Mouse (Mus musculus) right cerebral cortex, postnatal 4 days (tissue): ENCODE results near the gene Miga2.
A peak's percentile ranks its signal among the peaks of the same experiment; 100 is the strongest.

Source experiments
- DNase-seq: peaks from one replicate; pipeline ENCODE4 v3.0.0-alpha.2; 2022

The Miga2 gene

GRCm38 (mm10) chr2:30358533-30359531 lies 5.2 kb upstream of the Miga2 start, which contains the start of gene Sh3glb2:
TSS of gene Sh3glb2 (minus strand) at chr2:30359337.
- DNase-seq = peak; percentile 88

GRCm38 (mm10) chr2:30360626-30361025 lies 3.4 kb upstream of the Miga2 start:
- DNase-seq = no peak

- DNase-seq = no peak
Observed at GRCm38 (mm10) chr2:30362865-30363264, 1.2 kb upstream of the Miga2 start.

GRCm38 (mm10) chr2:30365281-30366069 lies 1.4 kb downstream of the Miga2 start:
- no peak for DNase-seq

- DNase-seq = no peak
Observed at GRCm38 (mm10) chr2:30366203-30366602, 2.2 kb downstream of the Miga2 start.

- DNase-seq = no peak
Observed at GRCm38 (mm10) chr2:30371544-30371943, 7.5 kb downstream of the Miga2 start.

GRCm38 (mm10) chr2:30372726-30373125 lies 8.7 kb downstream of the Miga2 start:
- no peak for DNase-seq

- no peak for DNase-seq
Observed at GRCm38 (mm10) chr2:30375893-30376292, 11.9 kb downstream of the Miga2 start.

- no peak for DNase-seq
Observed at GRCm38 (mm10) chr2:30377721-30378120, 13.7 kb downstream of the Miga2 start.

- DNase-seq = no peak
Observed at GRCm38 (mm10) chr2:30379307-30379706, 15.3 kb downstream of the Miga2 start.

- DNase-seq = no peak
Observed at GRCm38 (mm10) chr2:30380564-30381376, 16.7 kb downstream of the Miga2 start.

- no peak for DNase-seq
Observed at GRCm38 (mm10) chr2:30381377-30381725, 17.3 kb downstream of the Miga2 start.

GRCm38 (mm10) chr2:30384814-30385213 lies 20.8 kb downstream of the Miga2 start:
- no peak for DNase-seq

- DNase-seq = no peak
Observed at GRCm38 (mm10) chr2:30385591-30385990, 21.6 kb downstream of the Miga2 start.

- no peak for DNase-seq
Observed at GRCm38 (mm10) chr2:30386913-30387312, 22.9 kb downstream of the Miga2 start.

GRCm38 (mm10) chr2:30389000-30389399 lies 25.0 kb downstream of the Miga2 start:
- DNase-seq = no peak

GRCm38 (mm10) chr2:30392114-30392576 lies 28.1 kb downstream of the Miga2 start, which contains the start of gene Dolpp1:
TSS of gene Dolpp1 (plus strand) at chr2:30392254.
- DNase-seq = peak; percentile 96

- peak; percentile 88 for DNase-seq
Observed at GRCm38 (mm10) chr2:30392577-30393369, 28.7 kb downstream of the Miga2 start.

- no peak for DNase-seq
Observed at GRCm38 (mm10) chr2:30393370-30393656, 29.3 kb downstream of the Miga2 start.

GRCm38 (mm10) chr2:30395757-30396156 lies 31.7 kb downstream of the Miga2 start:
- DNase-seq = no peak

GRCm38 (mm10) chr2:30396246-30396645 lies 32.2 kb downstream of the Miga2 start:
- DNase-seq = no peak

GRCm38 (mm10) chr2:30397986-30398512 lies 34.0 kb downstream of the Miga2 start:
- DNase-seq = no peak
